Mouse (Mus musculus) lung, postnatal 0 days (tissue): Measurements from ENCODE around the gene Hpgds. TPM values are rescaled to one million over a fixed set of nuclear protein-coding genes. Genes with fewer than 3 reads are reported as not detected.

Experiments used
- ATAC-seq: fragments of 200-750 bp; cut with Nextera tagmentation; 2 replicates; pipeline ENCODE4 v1.8.0; 2017; ENCODE audit warnings: moderate library complexity
- DNase-seq: peaks from one replicate; pipeline ENCODE4 v3.0.0-alpha.2; 2016; ENCODE audit warnings: low spot score
- H3K27ac ChIP-seq: fragments of 300-500 bp; sonication (generic); 2 replicates; pipeline ENCODE4 v1.5.1; 2014; ENCODE audit warnings: antibody characterized with exemption, mild to moderate bottlenecking, low read length, mixed read lengths
- H3K27me3 ChIP-seq: fragments of 300-500 bp; sonication (generic); replicated peaks from 2 replicates; pipeline ENCODE4 v1.6.1; 2014; ENCODE audit warnings: low read length, mixed read lengths; ENCODE audit not compliant: insufficient read depth
- H3K36me3 ChIP-seq: fragments of 300-500 bp; sonication (generic); 2 replicates; pipeline ENCODE4 v1.6.1; 2014; ENCODE audit warnings: low read length, mixed read lengths; ENCODE audit not compliant: insufficient read depth
- H3K4me1 ChIP-seq: fragments of 300-500 bp; sonication (generic); 2 replicates; pipeline ENCODE4 v1.6.1; 2014; ENCODE audit warnings: antibody characterized with exemption, low read depth, low read length, mixed read lengths; ENCODE audit not compliant: insufficient read depth
- H3K4me2 ChIP-seq: fragments of 300-500 bp; sonication (generic); replicated peaks from 2 replicates; pipeline ENCODE4 v1.6.1; 2014; ENCODE audit warnings: low read depth, mild to moderate bottlenecking, low read length, moderate library complexity, mixed read lengths
- H3K4me3 ChIP-seq: fragments of 300-500 bp; sonication (generic); 2 replicates; pipeline ENCODE4 v1.5.1; 2014; ENCODE audit warnings: low read depth, low read length
- H3K9ac ChIP-seq: fragments of 300-500 bp; sonication (generic); replicated peaks from 2 replicates; pipeline ENCODE4 v1.6.1; 2014; ENCODE audit warnings: low read depth, mild to moderate bottlenecking
- H3K9me3 ChIP-seq: fragments of 300-500 bp; sonication (generic); 2 replicates; pipeline ENCODE4 v1.6.1; 2016; ENCODE audit warnings: low read length, mixed read lengths
- CTCF ChIP-seq: IDR thresholded peaks from 2 replicates; pipeline ENCODE4 v1.5.1; 2016; ENCODE audit warnings: antibody characterized with exemption, mild to moderate bottlenecking
- EP300 ChIP-seq: IDR thresholded peaks from 2 replicates; pipeline ENCODE4 v1.6.1; 2016; ENCODE audit warnings: antibody characterized with exemption, mild to moderate bottlenecking, control low read depth
- WGBS: fragments of 180-500 bp; shearing (Covaris S2); extraction: QIAGEN DNeasy Blood & Tissue Kit; methylation state at CpG from one replicate; pipeline ENCODE4 v1.1.7; 2014; 5-methylcytosine and 5-hydroxymethylcytosine counted together
- polyA plus RNA-seq: library from polyadenylated mRNA; unstranded; fragments of >200 nt; fragmentation: Nextera tagmentation; extraction: Ambion mirVana; gene quantifications from 2 replicates; pipeline ENCODE4 v1.2.1, GENCODE M21; 2015

Gene Hpgds
- polyA plus RNA-seq, 1 experiment from 2014 or later = 3.5 TPM

- 0 out of 2 replicates have a peak overlapping the region, but pooled peaks have one; percentile 34 for H3K4me2 ChIP-seq
- no peak for ATAC-seq
These were observed 6.0 kb upstream of the Hpgds start for GRCm38 (mm10) chr6:65150703-65151102.

GRCm38 (mm10) chr6:65146363-65146762, 1.7 kb upstream of the Hpgds start:
- Histone ChIP-seq H3K4me2 (no peak overlapping the region), H3K36me3 (no peaks in the 10 kb centered on the region), H3K4me1 (no peaks in the 10 kb centered on the region), H3K27ac (no peak overlapping the region), H3K9me3 (no peaks in the 10 kb centered on the region), H3K4me3 (no peak overlapping the region), H3K27me3 (no peaks in the 10 kb centered on the region), H3K9ac (no peak overlapping the region)
- DNase-seq (no peak), ATAC-seq (no peak)
- TF ChIP-seq CTCF = no peak
- TF ChIP-seq EP300 = no peak
- 77% methylated on average over 4 of the region's 4 CpGs for WGBS

More at GRCm38 (mm10) chr6:65150703-65151102, 6.0 kb upstream of the Hpgds start:
- WGBS = 15% methylated on average over 22 of the region's 22 CpGs
- H3K4me3 ChIP-seq = no peak overlapping the region
- TF ChIP-seq CTCF (no peak), EP300 (no peak)
- no peak for DNase-seq
- H3K4me1 ChIP-seq = no peaks in the 10 kb centered on the region
- H3K27me3 ChIP-seq = no peaks in the 10 kb centered on the region
- no peaks in the 10 kb centered on the region for H3K36me3 ChIP-seq
- H3K9ac ChIP-seq = no peak overlapping the region
- no peaks in the 10 kb centered on the region for H3K9me3 ChIP-seq
- no peak overlapping the region for H3K27ac ChIP-seq

GRCm38 (mm10) chr6:65142316-65142715, 2.4 kb downstream of the Hpgds start:
- Histone ChIP-seq H3K36me3 (no peaks in the 10 kb centered on the region), H3K4me2 (no peak overlapping the region), H3K27ac (no peak overlapping the region), H3K9me3 (no peaks in the 10 kb centered on the region), H3K9ac (no peak overlapping the region), H3K27me3 (no peaks in the 10 kb centered on the region), H3K4me1 (no peaks in the 10 kb centered on the region), H3K4me3 (no peak overlapping the region)
- TF ChIP-seq CTCF (no peak), EP300 (no peak)
- ATAC-seq = no peak
- no peak for DNase-seq
- 90% methylated on average over 1 of the region's 1 CpGs for whole genome bisulfite sequencing

- H3K4me3 ChIP-seq = no peak overlapping the region
- H3K27ac ChIP-seq = no peak overlapping the region
- no peak overlapping the region for H3K4me2 ChIP-seq
- DNase-seq = no peak
- H3K9me3 ChIP-seq = no peaks in the 10 kb centered on the region
- ATAC-seq = no peak
- 60% methylated on average over 6 of the region's 6 CpGs for WGBS
- no peaks in the 10 kb centered on the region for H3K36me3 ChIP-seq
- no peaks in the 10 kb centered on the region for H3K4me1 ChIP-seq
- no peaks in the 10 kb centered on the region for H3K27me3 ChIP-seq
- TF ChIP-seq EP300 = no peak
- no peak for TF ChIP-seq CTCF
- H3K9ac ChIP-seq = no peak overlapping the region
These were observed 3.9 kb downstream of the Hpgds start for GRCm38 (mm10) chr6:65140750-65141243.

DNA sequence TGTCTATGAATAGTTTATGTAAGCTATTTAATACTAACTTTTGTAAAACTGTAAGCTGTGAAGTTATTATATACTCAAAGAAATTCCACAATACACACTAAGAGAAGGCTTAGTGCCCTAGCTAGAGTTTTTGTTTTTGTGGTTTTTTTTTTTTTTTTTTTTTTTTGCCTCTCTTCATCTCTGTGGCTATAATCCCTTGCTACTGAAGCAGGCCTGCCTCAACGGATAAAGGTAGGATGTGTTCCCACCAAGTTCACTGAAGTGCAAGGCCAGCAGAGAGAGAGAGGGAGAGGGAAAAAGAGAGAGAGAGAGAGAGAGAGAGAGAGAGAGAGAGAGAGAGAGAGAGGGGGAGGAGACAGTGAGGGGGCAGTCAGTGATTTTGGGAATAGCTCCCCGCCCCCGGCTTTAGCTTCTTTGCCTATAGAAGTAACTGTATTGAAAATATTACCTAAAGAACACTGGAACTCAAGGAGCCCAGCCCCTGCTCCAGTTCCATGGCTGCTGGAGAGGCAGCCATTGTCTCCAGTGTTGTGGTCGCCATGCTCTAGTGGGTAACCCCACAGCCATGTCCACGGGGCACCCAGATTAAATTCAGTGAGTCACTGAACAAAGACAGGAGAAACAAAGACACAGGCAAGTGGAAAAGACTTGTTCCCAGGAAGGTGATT, 4.5 kb downstream of the Hpgds start:
- Histone ChIP-seq H3K9me3 (no peaks in the 10 kb centered on the region), H3K27ac (no peak overlapping the region), H3K9ac (no peak overlapping the region), H3K4me3 (no peak overlapping the region), H3K4me1 (no peaks in the 10 kb centered on the region), H3K4me2 (no peak overlapping the region), H3K36me3 (no peaks in the 10 kb centered on the region), H3K27me3 (no peaks in the 10 kb centered on the region)
- no peak for DNase-seq
- WGBS = 72% methylated on average over 5 of the region's 5 CpGs
- ATAC-seq = no peak
- no peak for TF ChIP-seq EP300
- no peak for TF ChIP-seq CTCF

- H3K36me3 ChIP-seq = no peaks in the 10 kb centered on the region
- no peak for ATAC-seq
- H3K4me1 ChIP-seq = no peaks in the 10 kb centered on the region
- no peak overlapping the region for H3K4me3 ChIP-seq
- no peak overlapping the region for H3K27ac ChIP-seq
- no peak overlapping the region for H3K4me2 ChIP-seq
- no peak for DNase-seq
- no peak overlapping the region for H3K9ac ChIP-seq
- TF ChIP-seq CTCF (no peak), EP300 (no peak)
- WGBS = 77% methylated on average over 1 of the region's 1 CpGs
- no peaks in the 10 kb centered on the region for H3K27me3 ChIP-seq
- H3K9me3 ChIP-seq = no peaks in the 10 kb centered on the region
These were observed 6.5 kb downstream of the Hpgds start for GRCm38 (mm10) chr6:65138243-65138642.
